Mouse (Mus musculus) ES-CJ7 (cell line): ENCODE results near the gene Ccdc169.
"Not testable (repeated sequence)": the region's sequence is repeated elsewhere in the genome, so short reads cannot be mapped to it uniquely, and the experiment has no call there.

ENCODE experiments used
- DNase-seq: peaks from one replicate; pipeline ENCODE4 v3.0.0; 2011; ENCODE audit warnings: low read depth, low spot score

Ccdc169 gene

GRCm38 (mm10) chr3:55195581-55196327 lies 58.6 kb downstream of the Ccdc169 start:
- DNase-seq, result no peak

- no peak for DNase-seq
Observed at GRCm38 (mm10) chr3:55196328-55196710, 59.2 kb downstream of the Ccdc169 start.

- DNase-seq, result not testable (repeated sequence)
Observed at GRCm38 (mm10) chr3:55203621-55204020, 66.5 kb downstream of the Ccdc169 start.

GRCm38 (mm10) chr3:55206413-55206812 lies 69.3 kb downstream of the Ccdc169 start:
- DNase-seq, result peak; percentile 29

- DNase-seq, result no peak
Observed at GRCm38 (mm10) chr3:55207665-55208064, 70.5 kb downstream of the Ccdc169 start.

GRCm38 (mm10) chr3:55212254-55212653 lies 75.1 kb downstream of the Ccdc169 start:
- DNase-seq, result no peak

- DNase-seq, result no peak
Observed at GRCm38 (mm10) chr3:55213785-55214184, 76.6 kb downstream of the Ccdc169 start.

GRCm38 (mm10) chr3:55214413-55214812 lies 77.3 kb downstream of the Ccdc169 start:
- DNase-seq, result no peak

GRCm38 (mm10) chr3:55222502-55222901 lies 85.4 kb downstream of the Ccdc169 start:
- peak; percentile 25 for DNase-seq
